Mouse (Mus musculus) CD4-positive helper T cell, adult 2 months (primary cell): ENCODE data around the gene 1110002E22Rik.

Experiments
- DNase-seq: peaks from one replicate; pipeline ENCODE4 v3.0.0-alpha.2; 2012; ENCODE audit warnings: low read depth, missing footprints, low spot score

1110002E22Rik gene

GRCm38 (mm10) chr3:138063731-138064329 lies 1.0 kb upstream of the 1110002E22Rik start:
- no peak for DNase-seq

GRCm38 (mm10) chr3:138065930-138066329 lies 1.1 kb downstream of the 1110002E22Rik start:
- DNase-seq, result no peak

- DNase-seq, result no peak
Measured at GRCm38 (mm10) chr3:138066348-138066856, 1.6 kb downstream of the 1110002E22Rik start.

- DNase-seq, result no peak
Measured at GRCm38 (mm10) chr3:138067288-138067687, 2.4 kb downstream of the 1110002E22Rik start, which contains the start of gene Gm5105. TSS of gene Gm5105 (minus strand) at chr3:138067388.

DNA sequence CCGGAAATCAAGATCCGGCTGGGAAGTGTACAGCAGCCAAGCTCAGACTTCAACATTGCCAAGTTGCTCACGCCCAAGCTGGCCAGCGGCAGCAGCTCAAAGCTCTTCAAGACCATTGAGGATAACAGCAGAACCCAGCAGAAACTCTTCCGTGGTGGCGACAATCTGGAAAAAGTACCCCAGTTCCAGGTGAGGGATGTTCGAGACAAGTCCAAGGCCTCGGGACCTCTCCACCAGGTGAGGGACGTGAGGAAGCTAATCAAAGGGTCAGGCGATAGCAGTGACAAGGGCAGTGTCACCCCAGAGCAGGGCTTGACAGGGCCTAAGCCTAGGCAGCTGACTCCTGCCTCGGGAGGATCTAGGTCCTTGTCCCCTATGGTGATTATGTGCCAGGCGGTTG lies 3.3 kb downstream of the 1110002E22Rik start:
- DNase-seq, result no peak

- no peak for DNase-seq
Measured at GRCm38 (mm10) chr3:138069756-138070511, 5.1 kb downstream of the 1110002E22Rik start.

- no peak for DNase-seq
Measured at GRCm38 (mm10) chr3:138071004-138071403, 6.2 kb downstream of the 1110002E22Rik start.

- no peak for DNase-seq
Measured at GRCm38 (mm10) chr3:138071476-138072073, 6.7 kb downstream of the 1110002E22Rik start.

DNA sequence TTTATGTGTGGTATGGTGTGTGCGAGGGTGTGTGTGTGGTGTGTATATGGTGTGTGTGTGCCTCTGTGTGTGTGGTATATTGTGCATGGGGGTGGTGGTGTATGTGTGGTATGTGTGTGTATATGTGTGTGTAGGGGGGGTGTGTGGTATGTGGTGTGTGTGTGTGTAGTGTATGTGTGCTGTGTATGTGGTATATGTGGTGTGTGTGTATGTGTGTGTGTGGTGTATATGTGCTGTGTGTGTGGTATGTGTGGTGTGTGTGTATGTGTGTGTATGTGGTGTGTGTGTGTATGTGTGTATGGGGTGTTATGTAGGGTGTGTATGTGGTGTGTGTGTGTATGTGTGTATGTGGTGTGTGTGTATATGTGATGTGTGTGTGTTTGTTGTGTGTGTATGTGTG lies 9.4 kb downstream of the 1110002E22Rik start:
- DNase-seq, result no peak

DNA sequence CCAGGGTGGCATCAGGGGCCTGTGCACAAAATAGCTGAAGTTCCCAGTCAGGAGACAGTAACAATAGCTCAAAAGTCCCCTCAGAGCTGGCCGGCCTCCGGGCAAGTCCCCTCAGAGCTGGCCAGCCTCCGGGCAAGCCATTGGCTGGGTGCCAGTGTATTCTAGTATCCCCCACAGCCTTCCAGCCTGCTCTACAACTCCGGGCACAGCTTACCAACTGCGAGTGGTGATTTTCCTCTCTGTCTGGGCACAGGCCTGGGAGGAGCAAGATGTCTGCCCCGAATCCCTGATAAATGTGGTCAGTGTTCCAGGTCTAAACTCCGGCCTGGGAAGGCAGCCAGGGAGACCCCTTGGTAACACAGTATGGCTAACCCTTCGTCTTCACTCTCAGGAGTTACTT lies 10.4 kb downstream of the 1110002E22Rik start:
- no peak for DNase-seq

- no peak for DNase-seq
Measured at GRCm38 (mm10) chr3:138077476-138078340, 12.9 kb downstream of the 1110002E22Rik start.

DNA sequence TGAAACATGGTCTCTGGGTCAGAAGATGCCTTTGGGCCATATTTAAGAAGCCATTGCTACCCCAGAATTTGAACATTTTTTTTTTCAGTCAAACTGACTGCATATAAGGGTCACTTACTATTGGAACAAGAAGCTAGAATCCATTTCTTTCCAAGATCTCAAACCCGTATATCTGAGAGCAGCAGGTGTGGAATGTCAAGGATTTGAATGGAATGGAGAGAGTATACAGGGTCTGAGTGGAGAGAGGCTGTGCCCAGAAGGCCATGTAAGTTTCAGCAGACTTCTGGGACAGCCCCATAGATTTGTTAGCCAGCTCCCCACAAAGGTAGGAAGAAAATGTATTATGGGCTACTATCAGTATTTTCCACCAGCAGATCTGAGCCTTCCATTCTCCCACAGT lies 13.8 kb downstream of the 1110002E22Rik start:
- DNase-seq, result no peak

- DNase-seq, result no peak
Measured at GRCm38 (mm10) chr3:138083073-138083637, 18.3 kb downstream of the 1110002E22Rik start.

DNA sequence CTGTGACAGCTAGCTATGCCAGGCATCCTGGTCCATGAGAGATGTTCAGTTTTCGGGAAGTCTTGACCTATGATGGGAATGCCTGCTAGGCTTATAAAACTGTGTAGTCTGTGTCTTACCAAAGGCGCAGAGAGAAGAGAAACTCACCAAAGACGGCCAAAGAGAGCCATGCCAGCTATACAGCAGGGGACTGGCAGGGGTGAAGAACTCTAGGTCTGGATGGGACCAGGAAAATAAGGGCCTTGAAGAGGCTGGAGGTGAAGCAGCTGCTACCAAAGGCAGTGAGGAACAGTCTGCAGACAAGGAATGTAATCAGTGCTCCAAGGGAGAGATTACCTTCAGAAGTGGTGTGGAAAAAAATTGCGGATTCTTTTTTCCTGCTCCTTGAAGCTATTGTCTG lies 19.0 kb downstream of the 1110002E22Rik start:
- no peak for DNase-seq

- DNase-seq, result no peak
Measured at GRCm38 (mm10) chr3:138095301-138095700, 30.4 kb downstream of the 1110002E22Rik start.

DNA sequence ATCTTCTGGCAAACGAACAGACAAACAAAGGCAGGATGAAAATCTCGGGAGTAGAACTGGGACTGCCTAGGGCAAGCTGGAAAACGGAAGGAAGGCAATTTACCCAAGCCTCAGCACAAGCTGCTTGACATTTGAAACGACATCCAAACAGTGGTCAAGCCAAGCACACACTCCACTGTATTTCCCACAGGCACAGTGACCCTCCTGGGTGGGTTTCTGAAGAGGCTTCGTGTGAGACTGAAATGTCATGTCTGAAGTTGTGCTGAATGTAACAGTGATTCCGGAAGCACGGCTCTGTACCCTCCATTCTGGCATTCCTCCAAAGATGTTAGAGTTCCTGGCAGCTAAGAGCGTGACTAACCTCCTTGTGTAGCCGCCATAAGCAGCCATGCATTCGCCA lies 30.9 kb downstream of the 1110002E22Rik start:
- DNase-seq, result no peak

GRCm38 (mm10) chr3:138096263-138097028 lies 31.6 kb downstream of the 1110002E22Rik start:
- DNase-seq, result no peak

DNA sequence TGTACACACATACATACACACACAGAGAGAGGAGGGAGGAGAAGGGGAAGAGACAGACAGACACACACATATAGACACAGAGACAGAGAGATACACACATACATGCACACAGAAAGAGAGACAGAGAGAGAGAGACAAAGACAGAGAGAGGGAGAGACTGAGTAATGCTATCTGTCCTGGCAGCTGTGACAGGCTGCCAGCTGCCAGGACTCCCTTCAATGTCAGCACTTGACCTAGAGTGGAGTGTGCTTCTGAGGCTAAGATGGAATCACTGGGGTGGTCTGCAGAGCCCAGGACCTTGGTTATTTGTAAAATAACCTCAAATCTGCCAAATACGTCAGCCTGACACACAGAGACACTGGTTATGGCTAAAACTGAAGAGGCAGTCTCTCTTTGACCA lies 32.9 kb downstream of the 1110002E22Rik start:
- no peak for DNase-seq

DNA sequence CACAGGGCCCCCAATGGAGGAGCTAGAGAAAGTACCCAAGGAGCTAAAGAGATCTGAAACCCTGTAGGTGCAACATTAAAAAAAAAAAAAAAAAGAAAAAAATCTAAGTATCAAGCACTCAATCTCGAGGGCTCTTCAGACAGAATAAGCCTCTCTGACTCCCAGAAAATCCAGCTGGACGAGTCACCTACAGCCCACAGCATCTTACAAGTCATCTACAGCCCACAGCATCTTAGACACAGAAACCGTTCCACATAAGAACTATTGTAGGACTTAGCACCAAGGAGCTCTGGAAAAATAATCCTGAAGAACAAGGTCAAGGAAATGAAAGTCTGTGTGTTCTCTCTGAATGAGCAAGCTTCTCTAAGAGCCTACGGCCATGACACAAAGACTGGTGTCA lies 37.1 kb downstream of the 1110002E22Rik start:
- no peak for DNase-seq

DNA sequence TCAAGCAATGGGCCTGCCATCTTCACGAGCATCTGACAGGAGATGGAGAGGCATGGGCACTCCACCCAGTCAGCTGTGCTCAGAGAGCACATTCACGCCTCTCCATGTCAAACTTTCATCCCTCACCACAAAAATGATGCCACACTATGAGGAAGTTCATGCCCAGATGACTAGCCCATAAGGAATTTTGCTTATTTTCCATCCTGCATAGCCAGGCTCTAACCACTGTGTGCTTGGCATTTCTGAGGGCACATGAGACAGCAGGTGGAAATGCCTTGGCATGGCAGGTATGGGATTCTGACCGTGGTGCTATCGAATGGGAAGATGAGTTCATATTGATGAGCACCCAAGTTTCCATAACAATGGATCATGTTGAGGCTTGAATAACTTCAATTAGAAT lies 38.8 kb downstream of the 1110002E22Rik start:
- no peak for DNase-seq

DNA sequence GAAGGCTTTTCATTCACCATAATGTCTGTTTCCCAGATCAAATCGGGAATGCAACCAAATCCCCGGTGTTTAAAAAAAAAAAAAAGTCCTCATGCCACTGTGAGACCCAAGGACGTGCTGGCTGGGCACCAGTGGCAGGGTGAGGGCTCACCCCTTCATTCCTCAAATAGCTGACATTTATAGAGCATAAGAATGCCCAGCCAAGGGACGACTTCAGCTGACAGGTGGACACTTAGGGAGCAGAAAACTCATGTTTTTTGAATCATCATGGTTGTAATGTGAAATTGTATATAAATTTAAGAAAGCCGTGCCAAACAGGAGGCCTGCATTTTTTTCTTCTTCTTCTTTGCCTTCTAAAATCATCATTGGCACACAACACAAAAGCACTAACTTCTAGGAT lies 40.2 kb downstream of the 1110002E22Rik start:
- no peak for DNase-seq
